ENCODE assay signal across 14 mouse cellular contexts in genomic region chr4:148214460-148215136, GRCm38 (mm10). TPM values are rescaled to one million over a fixed set of nuclear protein-coding genes. Genes with fewer than 3 reads are reported as not detected.
DNase-seq lines count a peak whose midpoint lies in the region; ATAC-seq lines count a peak whose summit lies in the region.
"Had no signal": no experiment of that assay in that cellular context is flagged by ENCODE, and none has a peak within 500 bp of the region (broad histone marks: within the 10 kb centered on the region; RNA-seq: fewer than 3 reads in every experiment).

No protein-coding gene starts in this region.

- peaks cover 4% of the 10 kb centered on the region for H3K36me3 ChIP-seq in megakaryocyte, embryonic 14.5 days (replicated peaks; ENCODE audit: low read length)
- H3K36me3 ChIP-seq in midbrain, embryonic 15.5 days (replicated peaks), result no peaks in the 10 kb centered on the region
- H3K36me3 ChIP-seq: embryonic facial prominence, embryonic 13.5 days; G1E; limb, embryonic 10.5 days had no signal

- DNase-seq in cerebellum, adult 9-10 months, result peak; percentile 18
- DNase-seq in cerebellum, postnatal 4 days (ENCODE audit: low spot score in 2 of 2), result no peak
- DNase-seq in layer of hippocampus, adult 18-20 months (ENCODE audit: low spot score in 2 of 2), result peak; percentile 71 to 85
- no peak for DNase-seq in natural killer cell, adult 2 months (ENCODE audit: low spot score in 2 of 2)
- DNase-seq in lung, adult 18-20 months, result no peak
- DNase-seq: gastrocnemius, postnatal 10 days; kidney, adult 18-20 months; thymus, postnatal 14 days had no signal

- peak overlapping the region; percentile 88 for H3K4me3 ChIP-seq in megakaryocyte, embryonic 14.5 days (replicated peaks)
- no peak overlapping the region for H3K4me3 ChIP-seq in midbrain, embryonic 15.5 days
- H3K4me3 ChIP-seq: embryonic facial prominence, embryonic 13.5 days; limb, embryonic 10.5 days had no signal

- no peak overlapping the region for H3K9ac ChIP-seq in midbrain, embryonic 15.5 days
- H3K9ac ChIP-seq: embryonic facial prominence, embryonic 13.5 days had no signal

- peaks cover 33% of the 10 kb centered on the region for H3K4me1 ChIP-seq in megakaryocyte, embryonic 14.5 days
- peaks cover 20% of the 10 kb centered on the region for H3K4me1 ChIP-seq in midbrain, embryonic 15.5 days
- H3K4me1 ChIP-seq: embryonic facial prominence, embryonic 13.5 days had no signal

- no peak overlapping the region for H3K27ac ChIP-seq in midbrain, embryonic 15.5 days
- H3K27ac ChIP-seq: embryonic facial prominence, embryonic 13.5 days; limb, embryonic 10.5 days had no signal

- H3K9me3 ChIP-seq in megakaryocyte, embryonic 14.5 days, result peaks cover 15% of the 10 kb centered on the region
- H3K9me3 ChIP-seq in midbrain, embryonic 15.5 days, result no peaks in the 10 kb centered on the region
- H3K9me3 ChIP-seq: embryonic facial prominence, embryonic 13.5 days; G1E; limb, embryonic 10.5 days had no signal

- no peak overlapping the region for H3K4me2 ChIP-seq in midbrain, embryonic 15.5 days
- H3K4me2 ChIP-seq: embryonic facial prominence, embryonic 13.5 days had no signal

- H3K27me3 ChIP-seq in megakaryocyte, embryonic 14.5 days (replicated peaks), result peaks cover 45% of the 10 kb centered on the region
- H3K27me3 ChIP-seq in midbrain, embryonic 15.5 days (replicated peaks), result no peaks in the 10 kb centered on the region

- no peak for ATAC-seq in megakaryocyte, adult 5-6 weeks (ENCODE audit: poor library complexity, severe bottlenecking)
- 0 out of 2 replicates have a peak, but pooled peaks have one; percentile 53 for ATAC-seq in midbrain, embryonic 15.5 days (replicated peaks)

- WGBS in midbrain, embryonic 15.5 days, result 49% methylated on average over 5 of the region's 5 CpGs

RNA-seq across cellular contexts. Expression of gene Fbxo2, which starts 54.2 kb away (rescaled TPM):
- 60.5 and 134 TPM in 2 replicates for polyA plus RNA-seq in megakaryocyte, embryonic 14.5 days (2012; ENCODE audit: insufficient read depth, low replicate concordance)
- not detected in 2 replicates for total RNA-seq in megakaryocyte, adult 5-6 weeks (2015)
- not detected in 2 replicates for total RNA-seq in megakaryocyte, adult 5-6 weeks (2017)
- total RNA-seq in layer of hippocampus, adult 18-20 months (2021), result 100 to 1,000 TPM; 118 TPM
- polyA plus RNA-seq in midbrain, embryonic 15.5 days (2015; fragmentation: Nextera tagmentation; extraction: Ambion mirVana), result 5.9 and 6.2 TPM in 2 replicates

RNA-seq across cellular contexts. Expression of gene Fbxo44, which starts 54.3 kb away (rescaled TPM):
- 3.8 and 7.4 TPM in 2 replicates for polyA plus RNA-seq in megakaryocyte, embryonic 14.5 days (2012; ENCODE audit: insufficient read depth, low replicate concordance)
- 0.93 TPM in 1 of 2 replicates, not detected in the other for total RNA-seq in megakaryocyte, adult 5-6 weeks (2015)
- total RNA-seq in megakaryocyte, adult 5-6 weeks (2017), result 0.61 and 0.77 TPM in 2 replicates
- 100 to 1,000 TPM; 133 to 136 TPM for total RNA-seq in layer of hippocampus, adult 18-20 months (2021)
- 93.3 and 97.6 TPM in 2 replicates for polyA plus RNA-seq in midbrain, embryonic 15.5 days (2015; fragmentation: Nextera tagmentation; extraction: Ambion mirVana)

Comparison
In these comparisons a context has a peak if more than half of its experiments do, and no peak if none do; other contexts are left out.
1. DNase-seq: peak in cerebellum, adult 9-10 months (single experiment) and layer of hippocampus, adult 18-20 months (2 of 2); none in cerebellum, postnatal 4 days (0 of 2), natural killer cell, adult 2 months (0 of 2) and lung, adult 18-20 months (0 of 2).
2. RNA of gene Fbxo2, which starts 54.2 kb away (total RNA-seq): 118 TPM in layer of hippocampus, adult 18-20 months; not detected in megakaryocyte, adult 5-6 weeks; every median in the first group is over 100 times any median in the second.
3. RNA of gene Fbxo44, which starts 54.3 kb away (total RNA-seq): 133 to 136 TPM in layer of hippocampus, adult 18-20 months; 0.61 to 0.93 TPM in megakaryocyte, adult 5-6 weeks; every median in the first group is over 10 times any median in the second.